Mouse (Mus musculus) ES-E14 (cell line): ENCODE data around the gene Pde6c. TPM values are rescaled to one million over a fixed set of nuclear protein-coding genes. Genes with fewer than 3 reads are reported as not detected.

ENCODE experiments used
- DNase-seq: peaks from one replicate; pipeline ENCODE4 v3.0.0-alpha.2; 2013; ENCODE audit warnings: low read depth, low spot score
- H3K27ac ChIP-seq: 2 replicates; pipeline ENCODE4 v1.5.1; 2012; ENCODE audit warnings: low read depth, mild to moderate bottlenecking, low read length, moderate library complexity, mixed read lengths; ENCODE audit not compliant: poor library complexity, insufficient read depth, severe bottlenecking
- H3K36me3 ChIP-seq: 2 replicates; pipeline ENCODE4 v1.6.1; 2012; ENCODE audit warnings: mild to moderate bottlenecking, low read length, moderate library complexity, mixed read lengths; ENCODE audit not compliant: control insufficient read depth, poor library complexity, insufficient read depth, severe bottlenecking
- H3K4me1 ChIP-seq, 2 experiments: fragments of 150-350 bp in 1 of 2; sonication (generic) in 1 of 2; 2 replicates each; pipeline ENCODE4 v1.6.1; 2012; ENCODE audit warnings: low read length in 2 of 2, mild to moderate bottlenecking in 1 of 2, mixed read lengths in 1 of 2; ENCODE audit not compliant: control insufficient read depth in 2 of 2, insufficient read depth in 2 of 2, poor library complexity in 1 of 2
- H3K4me3 ChIP-seq, 2 experiments: fragments of 150-350 bp in 1 of 2; sonication (generic) in 1 of 2; 2 replicates each; pipeline ENCODE4 v1.5.1; 2012; ENCODE audit warnings: low read length in 2 of 2, low read depth in 1 of 2, mild to moderate bottlenecking in 1 of 2, mixed read lengths in 1 of 2; ENCODE audit not compliant: insufficient read depth in 1 of 2, poor library complexity in 1 of 2, severe bottlenecking in 1 of 2
- H3K9ac ChIP-seq: 2 replicates; pipeline ENCODE4 v1.6.1; 2012; ENCODE audit warnings: low read depth, mild to moderate bottlenecking, low read length, mixed read lengths; ENCODE audit not compliant: poor library complexity, insufficient read depth, severe bottlenecking
- H3K9me3 ChIP-seq: fragments of 150-350 bp; sonication (generic); 2 replicates; pipeline ENCODE4 v1.6.1; 2012; ENCODE audit warnings: low read depth, mild to moderate bottlenecking, low read length; ENCODE audit not compliant: control insufficient read depth, insufficient read depth
- CHD2 ChIP-seq: IDR thresholded peaks from 2 replicates; pipeline ENCODE4 v1.6.1; 2014; ENCODE audit warnings: mild to moderate bottlenecking, low read depth, low read length, inconsistent platforms
- HCFC1 ChIP-seq: IDR thresholded peaks from 2 replicates; pipeline ENCODE4 v1.6.1; 2012; ENCODE audit warnings: low read length, inconsistent platforms, borderline replicate concordance; ENCODE audit not compliant: insufficient read depth
- MAFK ChIP-seq: IDR thresholded peaks from 2 replicates; pipeline ENCODE4 v1.6.1; 2014; ENCODE audit warnings: mild to moderate bottlenecking, low read depth, low read length, inconsistent platforms; ENCODE audit not compliant: insufficient read depth
- ZC3H11A ChIP-seq: IDR thresholded peaks from 2 replicates; pipeline ENCODE4 v1.6.1; 2012; ENCODE audit warnings: low read depth, mild to moderate bottlenecking, inconsistent platforms, low read length, borderline replicate concordance
- ZNF384 ChIP-seq: IDR thresholded peaks from 2 replicates; pipeline ENCODE4 v1.6.1; 2012; ENCODE audit warnings: low read depth, low read length, inconsistent platforms
- in situ Hi-C, 2 experiments: fragments of 600-800 bp; cut with MboI; formaldehyde crosslinking; loops; one replicate each; pipeline ENCODE4 v1.15.1; 2025; ENCODE audit warnings: low sequenced_read_pairs in 2 of 2, inconsistent platforms in 1 of 2; ENCODE audit not compliant: unreplicated experiment in 2 of 2
- total RNA-seq: library from RNA; depleted of rRNA; stranded (reverse); fragments of 300-350 nt; gene quantifications from 2 replicates; pipeline ENCODE4 v1.2.3, GENCODE M21; 2012

The Pde6c gene
- total RNA-seq, 1 experiment, result not detected

GRCm38 (mm10) chr19:38126656-38127055 lies 5.9 kb upstream of the Pde6c start:
- H3K36me3 ChIP-seq, result no peaks in the 10 kb centered on the region
- in situ Hi-C loops, result no loop called here
- no peak overlapping the region for H3K27ac ChIP-seq
- no peak for DNase-seq
- no peak overlapping the region for H3K9ac ChIP-seq
- peaks cover 0 to 5% of the 10 kb centered on the region in 2 experiments; a peak in 1 of 4 replicates for H3K4me1 ChIP-seq
- TF ChIP-seq MAFK (no peak), CHD2 (no peak), ZNF384 (no peak), HCFC1 (no peak), ZC3H11A (no peak)
- H3K9me3 ChIP-seq, result no peaks in the 10 kb centered on the region
- H3K4me3 ChIP-seq, result no peak overlapping the region

GRCm38 (mm10) chr19:38133986-38134385 lies 1.4 kb downstream of the Pde6c start:
- Histone ChIP-seq H3K4me1 (no peaks in the 10 kb centered on the region), H3K9me3 (no peaks in the 10 kb centered on the region), H3K4me3 (no peak overlapping the region), H3K36me3 (no peaks in the 10 kb centered on the region), H3K27ac (no peak overlapping the region), H3K9ac (no peak overlapping the region)
- no peak for DNase-seq
- in situ Hi-C loops, result no loop called here
- no peak for TF ChIP-seq CHD2
- TF ChIP-seq HCFC1, result no peak
- no peak for TF ChIP-seq ZNF384
- TF ChIP-seq ZC3H11A, result no peak
- TF ChIP-seq MAFK, result no peak

GRCm38 (mm10) chr19:38134806-38135205 lies 2.2 kb downstream of the Pde6c start:
- Histone ChIP-seq H3K36me3 (no peaks in the 10 kb centered on the region), H3K4me3 (no peak overlapping the region), H3K9ac (no peak overlapping the region), H3K9me3 (no peaks in the 10 kb centered on the region), H3K27ac (no peak overlapping the region), H3K4me1 (no peaks in the 10 kb centered on the region)
- DNase-seq, result no peak
- TF ChIP-seq MAFK (no peak), ZNF384 (no peak), CHD2 (no peak), HCFC1 (no peak), ZC3H11A (no peak)
- in situ Hi-C loops, result no loop called here

- no peak overlapping the region for H3K9ac ChIP-seq
- DNase-seq, result no peak
- no peak overlapping the region for H3K27ac ChIP-seq
- in situ Hi-C loops, result no loop called here
- H3K9me3 ChIP-seq, result no peaks in the 10 kb centered on the region
- TF ChIP-seq HCFC1, result no peak
- TF ChIP-seq ZC3H11A, result no peak
- no peak for TF ChIP-seq CHD2
- TF ChIP-seq MAFK, result no peak
- no peak for TF ChIP-seq ZNF384
- H3K36me3 ChIP-seq, result no peaks in the 10 kb centered on the region
- H3K4me1 ChIP-seq, result no peaks in the 10 kb centered on the region
- no peak overlapping the region for H3K4me3 ChIP-seq
Measured at GRCm38 (mm10) chr19:38143540-38144271, 11.1 kb downstream of the Pde6c start.
